Mouse (Mus musculus): ENCODE measurements at regions not wholly inside any gene's neighbourhood (a gene's known extent, or its start where the extent isn't known, plus 50 kb on each side); places are given as distances from the start of the nearest gene placed in this dataset.
"Not testable (repeated sequence)": the region's sequence is repeated elsewhere in the genome, so short reads cannot be mapped to it uniquely, and the experiment has no call there.

DNA sequence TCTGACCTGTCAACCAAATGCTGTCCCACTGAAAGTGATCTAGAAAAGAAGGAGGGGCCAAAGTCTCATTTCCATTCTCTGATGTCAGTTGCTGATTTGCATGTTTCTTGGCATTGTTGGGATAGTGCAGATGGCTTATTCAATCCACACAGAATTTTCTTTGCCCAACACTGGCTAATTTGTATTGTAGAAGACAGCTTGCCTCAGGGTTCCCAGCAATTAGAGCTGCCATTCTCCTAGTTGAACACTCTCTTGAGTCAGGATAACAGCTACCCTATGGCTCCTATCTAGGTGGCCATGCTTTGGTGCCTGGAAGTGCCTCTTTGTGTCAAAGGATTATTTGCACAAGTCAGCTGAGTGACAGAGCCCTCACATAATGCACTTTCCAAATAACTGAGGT, 569.0 kb downstream of the Lrriq3 start:
- H3K27ac ChIP-seq: no peak overlapping the region
- ATAC-seq (replicated peaks; ENCODE audit: low FRiP score): no peak
- no peaks in the 10 kb centered on the region for H3K27me3 ChIP-seq
- no peaks in the 10 kb centered on the region for H3K9me3 ChIP-seq (replicated peaks)
- no peaks in the 10 kb centered on the region for H3K4me1 ChIP-seq
- H3K4me3 ChIP-seq (replicated peaks): no peak overlapping the region
- no peak overlapping the region for H3K9ac ChIP-seq
- no peaks in the 10 kb centered on the region for H3K36me3 ChIP-seq
- H3K4me2 ChIP-seq: no peak overlapping the region

GRCm38 (mm10) chr3:155672558-155672957, 579.3 kb downstream of the Lrriq3 start:
- no peak overlapping the region for H3K9ac ChIP-seq
- no peak overlapping the region for H3K4me2 ChIP-seq
- no peak overlapping the region for H3K27ac ChIP-seq
- WGBS: 95% methylated on average over 1 of the region's 1 CpGs
- no peaks in the 10 kb centered on the region for H3K4me1 ChIP-seq
- no peaks in the 10 kb centered on the region for H3K27me3 ChIP-seq
- no peaks in the 10 kb centered on the region for H3K9me3 ChIP-seq (replicated peaks)
- no peak overlapping the region for H3K4me3 ChIP-seq (replicated peaks)
- no peaks in the 10 kb centered on the region for H3K36me3 ChIP-seq
- no peak for ATAC-seq (replicated peaks; ENCODE audit: low FRiP score)

DNA sequence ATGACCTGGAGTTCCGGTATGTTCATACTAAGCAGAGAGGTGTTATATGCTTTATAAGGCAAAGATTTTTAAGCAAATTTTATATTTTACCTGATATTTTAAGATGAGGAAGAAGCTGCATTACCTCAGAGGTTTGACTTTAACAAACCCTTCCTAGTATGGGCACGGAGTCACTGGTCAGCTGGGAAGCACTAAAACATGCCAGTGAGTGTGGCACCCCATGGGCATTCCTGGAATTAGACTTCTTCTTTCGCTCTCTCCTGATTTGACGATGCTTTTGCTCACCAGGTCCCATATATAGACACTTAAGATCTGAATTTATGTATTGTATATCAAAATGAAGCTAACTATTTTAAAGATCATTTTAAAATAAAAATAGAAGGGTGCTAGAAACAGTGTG, 587.0 kb downstream of the Lrriq3 start:
- Histone ChIP-seq H3K36me3 (no peaks in the 10 kb centered on the region), H3K9ac (no peak overlapping the region), H3K4me1 (peaks cover 6% of the 10 kb centered on the region; the same call in 1 of the 2 replicates), H3K27ac (no peak overlapping the region), H3K4me2 (no peak overlapping the region), H3K4me3 (replicated peaks) (no peak overlapping the region), H3K9me3 (replicated peaks) (no peaks in the 10 kb centered on the region), H3K27me3 (no peaks in the 10 kb centered on the region)
- no peak for ATAC-seq (replicated peaks; ENCODE audit: low FRiP score)
- WGBS: 82% methylated on average over 4 of the region's 4 CpGs

GRCm38 (mm10) chr3:155682921-155683813, 589.9 kb downstream of the Lrriq3 start:
- H3K36me3 ChIP-seq: no peaks in the 10 kb centered on the region
- no peak overlapping the region for H3K4me2 ChIP-seq
- H3K27me3 ChIP-seq: no peaks in the 10 kb centered on the region
- WGBS: 39% methylated on average over 8 of the region's 8 CpGs
- no peak overlapping the region for H3K9ac ChIP-seq
- peak; percentile 95 for ATAC-seq (replicated peaks; ENCODE audit: low FRiP score)
- no peak overlapping the region for H3K4me3 ChIP-seq (replicated peaks)
- H3K4me1 ChIP-seq: peaks cover 6% of the 10 kb centered on the region; the same call in 1 of the 2 replicates
- H3K9me3 ChIP-seq (replicated peaks): no peaks in the 10 kb centered on the region
- no peak overlapping the region for H3K27ac ChIP-seq

DNA sequence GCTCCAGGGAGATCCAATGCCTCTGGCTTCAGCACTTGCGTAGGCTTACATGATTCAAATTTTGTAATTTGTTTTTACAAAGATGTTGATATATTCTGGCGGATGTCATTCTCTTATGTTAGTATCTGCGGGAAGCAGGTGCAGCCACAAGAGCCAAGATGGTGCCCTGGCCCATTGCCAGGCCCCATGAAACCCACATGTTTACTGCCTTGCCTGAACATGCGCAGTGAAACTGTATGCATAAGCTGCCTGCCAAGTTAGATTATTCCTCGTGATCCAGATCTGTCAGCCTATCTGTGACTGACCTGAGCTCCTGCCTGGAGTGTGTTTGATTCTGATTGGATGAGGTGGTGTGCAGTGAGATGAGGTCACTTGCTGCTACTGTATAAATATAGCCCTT, 595.1 kb downstream of the Lrriq3 start:
- ATAC-seq (replicated peaks; ENCODE audit: low FRiP score): no peak
- Histone ChIP-seq H3K27me3 (no peaks in the 10 kb centered on the region), H3K4me3 (replicated peaks) (no peak overlapping the region), H3K9ac (no peak overlapping the region), H3K27ac (no peak overlapping the region), H3K4me1 (peaks cover 5% of the 10 kb centered on the region; the same call in 1 of the 2 replicates), H3K36me3 (no peaks in the 10 kb centered on the region), H3K9me3 (replicated peaks) (no peaks in the 10 kb centered on the region), H3K4me2 (no peak overlapping the region)
- 84% methylated on average over 5 of the region's 5 CpGs for WGBS

DNA sequence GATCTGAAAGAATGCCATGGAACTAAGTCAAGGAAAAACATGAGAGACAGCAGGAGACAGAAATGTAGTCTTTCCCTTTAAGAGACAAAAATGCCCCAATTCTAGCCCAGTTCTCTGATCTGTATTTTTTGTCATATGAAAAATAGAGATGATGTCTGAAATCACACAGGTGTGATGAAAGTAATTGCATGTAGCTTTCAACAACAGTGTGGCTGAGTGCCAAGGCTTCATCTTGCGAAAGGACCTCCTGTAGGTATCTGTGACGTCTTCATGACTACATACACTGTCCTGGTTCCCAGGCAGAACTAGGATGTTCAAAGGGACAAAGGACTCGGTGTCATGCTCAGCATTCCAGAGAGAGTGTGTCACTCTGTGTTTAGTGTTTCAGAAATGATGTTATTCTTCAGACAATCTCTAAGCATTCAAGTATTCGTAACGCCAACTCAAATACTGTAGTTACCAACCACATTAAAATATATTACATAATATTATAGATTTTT, 629.8 kb downstream of the Lrriq3 start:
- whole genome bisulfite sequencing: 83% methylated on average over 5 of the region's 5 CpGs
- no peak overlapping the region for H3K27ac ChIP-seq
- H3K4me3 ChIP-seq (replicated peaks): no peak overlapping the region
- no peaks in the 10 kb centered on the region for H3K9me3 ChIP-seq (replicated peaks)
- ATAC-seq (replicated peaks; ENCODE audit: low FRiP score): no peak
- no peaks in the 10 kb centered on the region for H3K4me1 ChIP-seq
- H3K4me2 ChIP-seq: no peak overlapping the region
- no peaks in the 10 kb centered on the region for H3K27me3 ChIP-seq
- H3K36me3 ChIP-seq: no peaks in the 10 kb centered on the region
- no peak overlapping the region for H3K9ac ChIP-seq

- H3K27ac ChIP-seq: no peak overlapping the region
Measured at GRCm38 (mm10) chr3:155742421-155742820, 649.2 kb downstream of the Lrriq3 start.

GRCm38 (mm10) chr3:155746601-155747000, 653.4 kb downstream of the Lrriq3 start:
- not testable (repeated sequence) for H3K9ac ChIP-seq; ATAC-seq (replicated peaks; ENCODE audit: low FRiP score); H3K4me1 ChIP-seq; H3K27me3 ChIP-seq; H3K4me2 ChIP-seq; H3K27ac ChIP-seq; H3K4me3 ChIP-seq (replicated peaks); H3K9me3 ChIP-seq (replicated peaks); H3K36me3 ChIP-seq
- 32% methylated on average over 1 of the region's 1 CpGs for WGBS

More at GRCm38 (mm10) chr3:155742421-155742820, 649.2 kb downstream of the Lrriq3 start:
- H3K36me3 ChIP-seq: no peaks in the 10 kb centered on the region
- WGBS: 92% methylated on average over 2 of the region's 2 CpGs
- H3K4me1 ChIP-seq: no peaks in the 10 kb centered on the region
- ATAC-seq (replicated peaks; ENCODE audit: low FRiP score): no peak
- H3K9ac ChIP-seq: no peak overlapping the region
- no peak overlapping the region for H3K4me3 ChIP-seq (replicated peaks)
- H3K4me2 ChIP-seq: no peak overlapping the region
- H3K9me3 ChIP-seq (replicated peaks): no peaks in the 10 kb centered on the region
- H3K27me3 ChIP-seq: no peaks in the 10 kb centered on the region

DNA sequence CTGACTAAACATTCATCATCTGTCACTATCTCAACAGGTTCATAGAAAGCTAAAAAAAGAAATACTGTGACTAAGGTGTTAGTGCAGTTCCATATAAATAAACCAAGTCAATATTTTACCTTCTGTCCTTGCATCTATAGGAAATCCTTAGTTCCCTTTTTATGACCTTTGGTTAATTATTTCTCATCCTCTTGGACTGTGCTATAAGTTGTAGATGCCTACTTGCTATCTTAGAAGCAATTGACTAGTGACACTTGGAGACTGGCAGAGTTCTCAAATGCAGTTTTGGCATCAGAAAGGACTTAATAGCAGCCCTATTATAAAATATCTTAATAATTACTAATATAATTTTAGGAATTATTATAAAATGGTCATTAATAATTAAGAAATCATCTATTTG, 654.3 kb downstream of the Lrriq3 start:
- Histone ChIP-seq H3K4me3 (replicated peaks) (no peak overlapping the region), H3K9me3 (replicated peaks) (no peaks in the 10 kb centered on the region), H3K27ac (no peak overlapping the region), H3K36me3 (no peaks in the 10 kb centered on the region), H3K9ac (no peak overlapping the region), H3K4me1 (no peaks in the 10 kb centered on the region), H3K27me3 (no peaks in the 10 kb centered on the region), H3K4me2 (no peak overlapping the region)
- ATAC-seq (replicated peaks; ENCODE audit: low FRiP score): no peak

- no peak overlapping the region for H3K4me2 ChIP-seq
- no peaks in the 10 kb centered on the region for H3K4me1 ChIP-seq
- ATAC-seq (replicated peaks; ENCODE audit: low FRiP score): no peak
- H3K9me3 ChIP-seq (replicated peaks): no peaks in the 10 kb centered on the region
- no peak overlapping the region for H3K9ac ChIP-seq
- H3K4me3 ChIP-seq (replicated peaks): no peak overlapping the region
- WGBS: 92% methylated on average over 3 of the region's 3 CpGs
- H3K36me3 ChIP-seq: no peaks in the 10 kb centered on the region
- no peak overlapping the region for H3K27ac ChIP-seq
- H3K27me3 ChIP-seq: no peaks in the 10 kb centered on the region
Measured at GRCm38 (mm10) chr3:155757285-155757684, 664.1 kb downstream of the Lrriq3 start.

- no peaks in the 10 kb centered on the region for H3K9me3 ChIP-seq (replicated peaks)
- no peak for ATAC-seq (replicated peaks; ENCODE audit: low FRiP score)
- 85% methylated on average over 1 of the region's 1 CpGs for WGBS
Measured at GRCm38 (mm10) chr3:155776019-155776418, 682.8 kb downstream of the Lrriq3 start.

GRCm38 (mm10) chr3:155777025-155777424, 683.8 kb downstream of the Lrriq3 start:
- Histone ChIP-seq H3K4me3 (replicated peaks) (no peak overlapping the region), H3K9ac (no peak overlapping the region), H3K27ac (no peak overlapping the region), H3K4me2 (no peak overlapping the region), H3K27me3 (no peaks in the 10 kb centered on the region), H3K36me3 (no peaks in the 10 kb centered on the region), H3K9me3 (replicated peaks) (no peaks in the 10 kb centered on the region), H3K4me1 (no peaks in the 10 kb centered on the region)
- ATAC-seq (replicated peaks; ENCODE audit: low FRiP score): no peak
- WGBS: 64% methylated on average over 1 of the region's 1 CpGs

More at GRCm38 (mm10) chr3:155776019-155776418, 682.8 kb downstream of the Lrriq3 start:
- H3K4me2 ChIP-seq: no peak overlapping the region
- H3K27me3 ChIP-seq: no peaks in the 10 kb centered on the region
- no peaks in the 10 kb centered on the region for H3K36me3 ChIP-seq
- no peak overlapping the region for H3K27ac ChIP-seq
- H3K4me3 ChIP-seq (replicated peaks): no peak overlapping the region
- H3K9ac ChIP-seq: no peak overlapping the region
- no peaks in the 10 kb centered on the region for H3K4me1 ChIP-seq
